In genomic region chr17:62852822-62853608, GRCm38 (mm10) we compare ENCODE assay signal across 11 mouse cellular contexts. TPM values are rescaled to one million over a fixed set of nuclear protein-coding genes. Genes with fewer than 3 reads are reported as not detected.
DNase-seq lines count a peak whose midpoint lies in the region; ATAC-seq lines count a peak whose summit lies in the region.
"Had no signal": no experiment of that assay in that cellular context is flagged by ENCODE, and none has a peak within 500 bp of the region (broad histone marks: within the 10 kb centered on the region; RNA-seq: fewer than 3 reads in every experiment).

No protein-coding gene starts in this region.

- H3K4me2 ChIP-seq in heart, embryonic 13.5 days = peak overlapping the region; percentile 42
- H3K4me2 ChIP-seq in forebrain, embryonic 12.5 days = peak overlapping the region; percentile 44
- H3K4me2 ChIP-seq in midbrain, embryonic 13.5 days (replicated peaks) = peak overlapping the region; percentile 37

- no peaks in the 10 kb centered on the region for H3K36me3 ChIP-seq in heart, embryonic 13.5 days
- H3K36me3 ChIP-seq in forebrain, embryonic 12.5 days (replicated peaks) = no peaks in the 10 kb centered on the region
- no peaks in the 10 kb centered on the region for H3K36me3 ChIP-seq in midbrain, embryonic 13.5 days

- intact Hi-C loops in left cerebral cortex, postnatal 4 days (cut with DNase I) = no loop called here

- H3K4me1 ChIP-seq in heart, embryonic 13.5 days = peaks cover 51% of the 10 kb centered on the region
- H3K4me1 ChIP-seq in forebrain, embryonic 12.5 days = peaks cover 42% of the 10 kb centered on the region
- peaks cover 56% of the 10 kb centered on the region for H3K4me1 ChIP-seq in midbrain, embryonic 13.5 days (replicated peaks)

- no peak overlapping the region for H3K4me3 ChIP-seq in heart, embryonic 13.5 days
- no peak overlapping the region for H3K4me3 ChIP-seq in forebrain, embryonic 12.5 days (replicated peaks)
- peak overlapping the region; percentile 12; the same call in 1 of the 2 replicates for H3K4me3 ChIP-seq in midbrain, embryonic 13.5 days (replicated peaks)

- no peaks in the 10 kb centered on the region for H3K27me3 ChIP-seq in heart, embryonic 13.5 days (replicated peaks)
- peaks cover 15% of the 10 kb centered on the region; the same call in 1 of the 2 replicates for H3K27me3 ChIP-seq in forebrain, embryonic 12.5 days
- H3K27me3 ChIP-seq in midbrain, embryonic 13.5 days = peaks cover 8% of the 10 kb centered on the region

- WGBS in heart, embryonic 13.5 days = 7% methylated on average over 3 of the region's 3 CpGs
- 0% methylated on average over 3 of the region's 3 CpGs for WGBS in forebrain, embryonic 12.5 days
- 2% methylated on average over 3 of the region's 3 CpGs for WGBS in midbrain, embryonic 13.5 days

- peak overlapping the region; percentile 61 for H3K27ac ChIP-seq in heart, embryonic 13.5 days (replicated peaks)
- H3K27ac ChIP-seq in forebrain, embryonic 12.5 days = peak overlapping the region; percentile 43
- peak overlapping the region; percentile 73 for H3K27ac ChIP-seq in midbrain, embryonic 13.5 days
- H3K27ac ChIP-seq: liver, embryonic 14.5 days had no signal

- no peak for DNase-seq in heart, adult 11 months
- DNase-seq in NIH3T3 (ENCODE audit: low read depth) = peak; percentile 22
- no peak for DNase-seq in frontal cortex, postnatal 14 days (ENCODE audit: low spot score in 2 of 2)
- DNase-seq in left cerebral cortex, postnatal 4 days = no peak
- no peak for DNase-seq in B cell, adult 2 months

- no peaks in the 10 kb centered on the region for H3K9me3 ChIP-seq in heart, embryonic 13.5 days
- H3K9me3 ChIP-seq in forebrain, embryonic 12.5 days = no peaks in the 10 kb centered on the region
- no peaks in the 10 kb centered on the region for H3K9me3 ChIP-seq in midbrain, embryonic 13.5 days

- H3K9ac ChIP-seq in heart, embryonic 13.5 days = no peak overlapping the region
- H3K9ac ChIP-seq in forebrain, embryonic 12.5 days = no peak overlapping the region
- H3K9ac ChIP-seq in midbrain, embryonic 13.5 days (replicated peaks) = peak overlapping the region; percentile 46; the same call in 1 of the 2 replicates
- H3K9ac ChIP-seq: liver, embryonic 14.5 days had no signal

- peak; percentile 31; the same call in 1 of the 2 replicates for ATAC-seq in heart, embryonic 13.5 days (ENCODE audit: extremely low read depth, insufficient number of reproducible peaks, low FRiP score, low TSS enrichment)
- ATAC-seq in forebrain, embryonic 12.5 days (ENCODE audit: low FRiP score) = peak; percentile 63
- ATAC-seq in midbrain, embryonic 13.5 days = peak; percentile 85
- ATAC-seq: intestine, postnatal 0 days had no signal

RNA-seq across cellular contexts. Expression of gene Efna5, which starts 28.1 kb away (rescaled TPM):
- polyA plus RNA-seq in heart, embryonic 13.5 days (2015; fragmentation: Nextera tagmentation; extraction: Ambion mirVana) = 22.0 and 24.3 TPM in 2 replicates
- polyA plus RNA-seq in forebrain, embryonic 12.5 days (2016; fragmentation: Nextera tagmentation; extraction: Ambion mirVana) = 45.7 and 47.7 TPM in 2 replicates
- 81.4 and 89.2 TPM in 2 replicates for polyA plus RNA-seq in midbrain, embryonic 13.5 days (2015; fragmentation: Nextera tagmentation; extraction: Ambion mirVana)
- total RNA-seq in left cerebral cortex, postnatal 4 days (2021) = 10 to 100 TPM; 43.8 to 49.4 TPM
- total RNA-seq: neutrophil, adult 5-6 weeks had no signal

Comparison
In these comparisons a context has a peak if more than half of its experiments do, and no peak if none do; other contexts are left out.
1. ATAC-seq: peak in every context shown above with its lines; median percentile 85 in midbrain, embryonic 13.5 days; 63 in forebrain, embryonic 12.5 days; 31 in heart, embryonic 13.5 days.